Mouse (Mus musculus): ENCODE data around the gene Tmem141.

The Tmem141 gene

GRCm38 (mm10) chr2:25602526-25602925 is 19.3 kb downstream of the Tmem141 start:
- no peak for DNase-seq

GRCm38 (mm10) chr2:25600037-25600436 is 21.8 kb downstream of the Tmem141 start:
- no peak for DNase-seq

GRCm38 (mm10) chr2:25598749-25599148 is 23.1 kb downstream of the Tmem141 start:
- DNase-seq = no peak

GRCm38 (mm10) chr2:25596765-25597510 is 24.9 kb downstream of the Tmem141 start:
- no peak for DNase-seq

GRCm38 (mm10) chr2:25591863-25592262 is 29.9 kb downstream of the Tmem141 start:
- DNase-seq = peak; percentile 60

- DNase-seq = no peak
These were observed 33.4 kb downstream of the Tmem141 start for GRCm38 (mm10) chr2:25588227-25588907.

- DNase-seq = no peak
These were observed 34.5 kb downstream of the Tmem141 start for GRCm38 (mm10) chr2:25587290-25587689.

GRCm38 (mm10) chr2:25585601-25586000 is 36.2 kb downstream of the Tmem141 start:
- no peak for DNase-seq

GRCm38 (mm10) chr2:25584856-25585255 is 36.9 kb downstream of the Tmem141 start:
- no peak for DNase-seq

- no peak for DNase-seq
These were observed 37.7 kb downstream of the Tmem141 start for GRCm38 (mm10) chr2:25584152-25584551.

GRCm38 (mm10) chr2:25583571-25583970 is 38.2 kb downstream of the Tmem141 start:
- no peak for DNase-seq

- no peak for DNase-seq
These were observed 38.7 kb downstream of the Tmem141 start for GRCm38 (mm10) chr2:25583120-25583481.

- peak; percentile 58 for DNase-seq
These were observed 39.2 kb downstream of the Tmem141 start for GRCm38 (mm10) chr2:25582466-25583119.

- no peak for DNase-seq
These were observed 39.9 kb downstream of the Tmem141 start for GRCm38 (mm10) chr2:25581901-25582301.

GRCm38 (mm10) chr2:25581294-25581864 is 40.4 kb downstream of the Tmem141 start, which contains the start of gene Ajm1:
Gene Ajm1, minus strand, starts transcription at chr2:25581757.
- peak; percentile 74 for DNase-seq

GRCm38 (mm10) chr2:25580621-25581101 is 41.1 kb downstream of the Tmem141 start:
- DNase-seq = no peak

- peak; percentile 60 for DNase-seq
These were observed 41.9 kb downstream of the Tmem141 start for GRCm38 (mm10) chr2:25579737-25580460.

- DNase-seq = no peak
These were observed 42.7 kb downstream of the Tmem141 start for GRCm38 (mm10) chr2:25578796-25579736.

- peak; percentile 38 for DNase-seq
These were observed 43.6 kb downstream of the Tmem141 start for GRCm38 (mm10) chr2:25577951-25578795.
